In genomic region chr6:114882212-114882611, GRCm38 (mm10) we compare ENCODE assay signal across 8 mouse cellular contexts.
DNase-seq lines count a peak whose midpoint lies in the region; ATAC-seq and TF ChIP-seq lines count a peak whose summit lies in the region.

No protein-coding gene starts in this region.

- H3K4me2 ChIP-seq in forebrain, embryonic 13.5 days, result peak overlapping the region; percentile 43
- H3K4me2 ChIP-seq in intestine, embryonic 15.5 days (replicated peaks), result 0 out of 2 replicates have a peak overlapping the region, but pooled peaks have one; percentile 34
- peak overlapping the region; percentile 19 for H3K4me2 ChIP-seq in neural tube, embryonic 13.5 days

- H3K9ac ChIP-seq in forebrain, embryonic 13.5 days, result peak overlapping the region; percentile 34
- H3K9ac ChIP-seq in intestine, embryonic 15.5 days, result no peak overlapping the region
- H3K9ac ChIP-seq in neural tube, embryonic 13.5 days, result peak overlapping the region; percentile 52

- no peak for TF ChIP-seq CTCF in layer of hippocampus, adult 2 months (conservative IDR thresholded peaks at IDR 0.05)

- 29% methylated on average over 5 of the region's 5 CpGs for WGBS in forebrain, embryonic 13.5 days
- 52% methylated on average over 5 of the region's 5 CpGs for WGBS in intestine, embryonic 15.5 days
- 46% methylated on average over 5 of the region's 5 CpGs for WGBS in neural tube, embryonic 13.5 days

- 0 out of 2 replicates have a peak, but pooled peaks cover 3% of the 10 kb centered on the region for H3K9me3 ChIP-seq in forebrain, embryonic 13.5 days (replicated peaks)
- no peaks in the 10 kb centered on the region for H3K9me3 ChIP-seq in intestine, embryonic 15.5 days
- no peaks in the 10 kb centered on the region for H3K9me3 ChIP-seq in neural tube, embryonic 13.5 days

- H3K27me3 ChIP-seq in forebrain, embryonic 13.5 days, result no peaks in the 10 kb centered on the region
- H3K27me3 ChIP-seq in intestine, embryonic 15.5 days (replicated peaks), result no peaks in the 10 kb centered on the region
- H3K27me3 ChIP-seq in neural tube, embryonic 13.5 days, result no peaks in the 10 kb centered on the region

- H3K4me1 ChIP-seq in forebrain, embryonic 13.5 days, result peaks cover 95% of the 10 kb centered on the region
- peaks cover 66% of the 10 kb centered on the region for H3K4me1 ChIP-seq in intestine, embryonic 15.5 days (replicated peaks)
- peaks cover 98% of the 10 kb centered on the region for H3K4me1 ChIP-seq in neural tube, embryonic 13.5 days (replicated peaks)

- ATAC-seq in forebrain, embryonic 13.5 days, result 0 out of 2 replicates have a peak, but pooled peaks have one; percentile 3
- no peak for ATAC-seq in intestine, embryonic 15.5 days
- ATAC-seq in neural tube, embryonic 13.5 days (ENCODE audit: low read depth), result 0 out of 2 replicates have a peak, but pooled peaks have one; percentile 19

- H3K36me3 ChIP-seq in forebrain, embryonic 13.5 days (ENCODE audit: poor library complexity, severe bottlenecking), result peaks cover 20% of the 10 kb centered on the region
- H3K36me3 ChIP-seq in intestine, embryonic 15.5 days, result peaks cover 11% of the 10 kb centered on the region
- H3K36me3 ChIP-seq in neural tube, embryonic 13.5 days, result peaks cover 7% of the 10 kb centered on the region; the same call in 1 of the 2 replicates

- H3K27ac ChIP-seq in layer of hippocampus, adult 2 months, result peak overlapping the region; percentile 92
- H3K27ac ChIP-seq in forebrain, embryonic 13.5 days, result peak overlapping the region; percentile 98
- H3K27ac ChIP-seq in intestine, embryonic 15.5 days, result peak overlapping the region; percentile 89
- H3K27ac ChIP-seq in neural tube, embryonic 13.5 days (replicated peaks), result peak overlapping the region; percentile 95

- H3K4me3 ChIP-seq in layer of hippocampus, adult 2 months, result no peak overlapping the region
- H3K4me3 ChIP-seq in forebrain, embryonic 13.5 days, result no peak overlapping the region
- no peak overlapping the region for H3K4me3 ChIP-seq in intestine, embryonic 15.5 days (replicated peaks)
- no peak overlapping the region for H3K4me3 ChIP-seq in neural tube, embryonic 13.5 days

- DNase-seq in layer of hippocampus, adult 2 months (ENCODE audit: low spot score in 2 of 2), result no peak
- DNase-seq in layer of hippocampus, adult 11-12 months (ENCODE audit: low spot score), result no peak
- DNase-seq in frontal cortex, postnatal 36 days (ENCODE audit: low spot score in 2 of 2), result no peak
- no peak for DNase-seq in urinary bladder, adult 18-20 months (ENCODE audit: low spot score in 2 of 2)
- no peak for DNase-seq in right cerebral cortex, postnatal 14 days
